Mouse (Mus musculus) bone marrow macrophage, adult 2 months (primary cell): Measurements from ENCODE around the gene Vangl1. TPM values are rescaled to one million over a fixed set of nuclear protein-coding genes. Genes with fewer than 3 reads are reported as not detected.
"Not testable (repeated sequence)": the region's sequence is repeated elsewhere in the genome, so short reads cannot be mapped to it uniquely, and the experiment has no call there.

ENCODE experiments used
- H3K27ac ChIP-seq: 2 replicates; pipeline ENCODE4 v1.5.1; 2012; ENCODE audit warnings: low read depth, low read length; ENCODE audit not compliant: insufficient read depth
- H3K4me1 ChIP-seq: 2 replicates; pipeline ENCODE4 v1.6.1; 2012; ENCODE audit warnings: low read length; ENCODE audit not compliant: control insufficient read depth, insufficient read depth
- H3K4me3 ChIP-seq: 2 replicates; pipeline ENCODE4 v1.5.1; 2012; ENCODE audit warnings: mild to moderate bottlenecking, low read length, moderate library complexity; ENCODE audit not compliant: insufficient read depth
- CTCF ChIP-seq: IDR thresholded peaks from 2 replicates; pipeline ENCODE4 v1.5.1; 2012; ENCODE audit warnings: low read depth, mild to moderate bottlenecking, low read length, moderate library complexity
- POLR2A ChIP-seq: IDR thresholded peaks from 2 replicates; pipeline ENCODE4 v1.6.1; 2012; ENCODE audit warnings: mild to moderate bottlenecking, low read depth, low read length, borderline replicate concordance
- polyA plus RNA-seq: library from polyadenylated mRNA; stranded (reverse); fragments of >200 nt; gene quantifications from 2 replicates; pipeline ENCODE4 v1.2.4, GENCODE M21; 2012; ENCODE audit not compliant: missing spikeins, insufficient read depth, insufficient read length

The Vangl1 gene
- polyA plus RNA-seq, 1 experiment, result 0.42 TPM

DNA sequence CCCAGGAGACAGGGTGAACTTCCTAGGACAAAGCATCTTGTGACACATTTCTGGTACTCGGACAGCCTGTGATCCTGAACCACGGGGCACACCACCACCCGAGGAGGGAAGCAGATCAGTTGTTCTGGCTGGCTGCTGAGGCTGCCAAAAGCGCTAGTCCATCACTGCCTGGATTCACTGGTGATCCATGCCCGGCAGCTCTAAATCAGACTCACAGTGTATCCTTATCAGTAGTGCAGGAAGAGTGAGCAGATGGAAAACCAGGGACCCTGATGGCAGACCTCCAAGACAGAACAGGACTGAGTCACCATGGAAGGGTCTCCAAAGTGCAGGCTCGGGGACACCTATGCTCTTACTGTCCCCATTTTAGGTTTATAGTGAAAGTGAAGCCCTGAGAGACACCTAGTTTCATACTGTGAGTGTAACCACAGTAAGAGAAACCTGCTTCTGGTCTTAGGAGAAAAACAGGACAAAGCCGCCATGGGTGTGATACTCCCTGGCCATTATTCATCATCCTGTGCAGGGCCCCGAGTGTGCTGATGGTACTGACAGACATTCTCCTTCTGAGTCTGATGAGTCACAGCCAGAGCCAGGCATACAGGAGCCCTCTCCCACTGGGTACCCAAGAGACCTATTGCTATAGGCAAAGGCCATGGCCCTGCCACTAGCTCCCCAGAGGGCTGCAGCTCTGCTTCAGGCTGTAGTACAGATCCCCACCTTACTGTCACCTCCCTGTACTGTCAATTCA, 30.2 kb downstream of the Vangl1 start:
- TF ChIP-seq CTCF (no peak), POLR2A (no peak)
- Histone ChIP-seq H3K27ac (no peak overlapping the region), H3K4me1 (no peaks in the 10 kb centered on the region), H3K4me3 (no peak overlapping the region)

DNA sequence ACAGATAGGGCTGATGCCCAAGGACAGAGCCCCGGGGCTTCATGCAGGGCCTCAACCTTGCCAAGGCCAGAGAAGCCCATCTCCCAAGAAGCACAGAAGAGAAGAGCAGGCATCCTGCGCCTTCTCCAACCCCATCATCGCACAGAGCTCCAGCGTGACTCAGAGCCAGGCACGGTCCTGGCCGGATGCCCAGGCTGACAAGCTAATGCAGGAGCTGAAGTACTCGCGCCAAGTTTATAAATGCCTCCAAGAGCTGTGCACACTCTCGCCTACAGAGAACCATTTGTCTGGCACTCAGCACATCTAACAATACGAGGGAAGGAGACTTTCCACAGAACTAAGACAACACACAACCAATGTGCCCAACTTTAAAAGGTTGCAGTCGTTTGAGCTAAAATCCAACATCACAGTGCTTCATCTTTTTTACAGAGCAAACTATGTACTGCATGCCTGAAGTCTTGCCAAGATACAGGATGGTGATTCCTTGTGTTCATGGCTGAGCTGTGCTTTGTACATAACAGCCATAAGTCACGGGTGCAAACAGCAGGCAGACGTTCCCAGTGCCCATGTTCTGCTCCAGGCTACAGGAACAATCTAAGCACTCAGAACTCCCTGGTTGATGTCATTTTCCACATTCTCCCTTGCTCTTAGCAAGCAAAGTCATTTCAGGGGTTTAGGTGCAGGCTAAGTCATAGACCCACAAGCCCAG, 35.1 kb downstream of the Vangl1 start:
- no peak overlapping the region for H3K4me3 ChIP-seq
- H3K4me1 ChIP-seq, result no peaks in the 10 kb centered on the region
- TF ChIP-seq CTCF (no peak), POLR2A (no peak)
- H3K27ac ChIP-seq, result no peak overlapping the region

DNA sequence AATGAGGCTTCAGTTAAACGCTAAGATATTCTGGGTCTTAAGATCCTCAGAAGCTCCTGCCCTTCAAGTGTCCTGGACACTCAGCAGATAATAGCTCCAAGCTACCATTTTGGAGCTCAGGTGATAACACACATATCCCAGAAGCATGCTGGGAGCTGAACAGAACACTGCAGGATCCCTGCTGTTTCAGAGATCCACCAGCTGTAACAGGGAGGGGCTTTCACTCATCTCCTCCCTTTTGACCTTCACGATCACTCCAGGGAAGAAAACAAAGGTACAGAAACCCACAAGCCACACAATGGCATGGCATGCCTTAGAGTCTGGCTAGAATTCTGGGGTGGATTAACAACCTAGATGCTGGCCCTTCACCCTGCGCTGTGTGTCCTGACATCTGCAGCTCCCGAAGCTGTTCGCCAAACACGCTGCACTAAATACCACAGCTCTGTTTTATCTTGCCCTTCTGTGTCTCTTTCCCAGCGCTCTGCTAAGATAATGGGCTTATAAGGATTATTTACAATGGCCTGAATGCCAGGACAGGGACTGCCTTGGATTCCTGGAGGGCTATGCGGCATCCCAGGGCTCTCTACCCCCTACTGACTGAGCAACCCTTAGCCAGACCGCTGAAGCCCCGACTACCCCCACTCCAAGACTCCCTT, 36.8 kb downstream of the Vangl1 start:
- no peak overlapping the region for H3K27ac ChIP-seq
- no peak overlapping the region for H3K4me3 ChIP-seq
- TF ChIP-seq CTCF (no peak), POLR2A (no peak)
- H3K4me1 ChIP-seq, result no peaks in the 10 kb centered on the region

DNA sequence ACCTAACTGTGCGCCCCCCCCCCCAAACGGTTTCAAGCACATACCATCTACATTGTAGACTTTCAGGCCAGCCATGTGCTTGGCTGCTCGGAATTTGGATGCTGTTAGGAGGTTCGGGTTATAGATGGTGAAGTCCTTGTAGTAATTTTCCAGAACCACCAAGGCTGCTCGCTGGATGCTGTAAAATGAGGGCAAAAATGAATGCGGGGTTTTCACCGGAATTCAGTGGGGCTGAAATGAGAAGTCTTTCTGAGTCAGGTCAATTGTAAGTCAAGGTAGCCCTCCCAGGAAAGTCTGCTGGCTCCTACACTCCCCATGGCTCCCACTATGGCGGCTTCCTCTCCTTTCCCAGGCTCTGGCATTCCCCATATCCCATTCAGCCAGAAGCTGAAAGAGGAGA, 37.7 kb downstream of the Vangl1 start:
- Histone ChIP-seq H3K4me3 (no peak overlapping the region), H3K4me1 (no peaks in the 10 kb centered on the region), H3K27ac (no peak overlapping the region)
- no peak for TF ChIP-seq POLR2A
- TF ChIP-seq CTCF, result no peak

DNA sequence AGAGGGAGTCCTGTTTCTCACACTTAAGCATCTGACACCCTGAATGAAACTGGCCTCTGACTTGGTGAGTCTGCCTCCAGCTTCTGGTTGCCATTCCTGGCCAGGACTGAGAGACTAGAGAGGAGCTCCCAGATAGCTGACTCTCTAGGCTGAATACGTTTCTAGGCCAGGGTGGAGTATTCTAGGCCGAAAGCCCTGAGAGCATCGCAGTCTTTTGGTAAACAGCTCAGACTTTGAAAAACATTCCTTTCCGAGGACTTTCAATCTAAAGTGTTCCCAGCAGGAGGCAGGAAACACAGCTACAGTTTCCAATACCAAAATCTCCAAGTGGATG, 38.2 kb downstream of the Vangl1 start:
- Histone ChIP-seq H3K4me3 (no peak overlapping the region), H3K27ac (no peak overlapping the region), H3K4me1 (no peaks in the 10 kb centered on the region)
- TF ChIP-seq CTCF (no peak), POLR2A (no peak)

DNA sequence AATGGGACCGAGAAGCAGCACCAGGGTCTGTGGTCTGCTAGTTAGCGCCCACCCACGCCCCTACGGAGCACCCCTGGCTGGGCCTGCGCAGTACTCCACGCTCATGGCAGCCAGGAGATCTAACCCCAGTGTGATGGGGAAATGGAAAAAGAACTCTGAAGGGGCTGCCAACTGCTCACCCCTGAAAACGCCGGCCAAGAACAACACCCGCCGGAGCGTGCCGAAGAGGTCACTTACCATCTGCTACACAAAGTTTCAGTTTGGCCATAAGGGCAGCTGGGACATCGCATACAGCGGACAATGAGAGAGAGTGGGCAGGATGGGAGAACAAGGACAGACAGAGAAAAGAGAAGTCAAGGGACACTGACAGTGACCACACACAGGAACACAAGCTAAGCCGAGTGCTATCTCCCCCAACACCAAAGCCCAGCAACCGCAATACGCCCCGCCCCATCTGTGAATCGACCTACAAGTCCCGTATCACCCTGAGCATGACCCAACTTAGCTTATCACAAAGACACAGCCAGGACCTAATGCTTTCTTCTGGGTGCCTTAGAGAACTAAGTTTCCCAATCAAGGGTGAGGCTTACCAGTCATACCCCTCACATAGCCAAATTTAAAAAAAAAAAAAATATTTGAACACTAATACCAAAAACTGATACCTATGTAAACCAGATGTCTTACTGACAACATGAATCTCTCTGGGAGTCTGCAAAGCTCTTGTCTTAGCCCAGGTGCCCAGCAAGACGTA, 38.8 kb downstream of the Vangl1 start:
- TF ChIP-seq CTCF (no peak), POLR2A (no peak)
- no peak overlapping the region for H3K27ac ChIP-seq
- no peaks in the 10 kb centered on the region for H3K4me1 ChIP-seq
- no peak overlapping the region for H3K4me3 ChIP-seq

DNA sequence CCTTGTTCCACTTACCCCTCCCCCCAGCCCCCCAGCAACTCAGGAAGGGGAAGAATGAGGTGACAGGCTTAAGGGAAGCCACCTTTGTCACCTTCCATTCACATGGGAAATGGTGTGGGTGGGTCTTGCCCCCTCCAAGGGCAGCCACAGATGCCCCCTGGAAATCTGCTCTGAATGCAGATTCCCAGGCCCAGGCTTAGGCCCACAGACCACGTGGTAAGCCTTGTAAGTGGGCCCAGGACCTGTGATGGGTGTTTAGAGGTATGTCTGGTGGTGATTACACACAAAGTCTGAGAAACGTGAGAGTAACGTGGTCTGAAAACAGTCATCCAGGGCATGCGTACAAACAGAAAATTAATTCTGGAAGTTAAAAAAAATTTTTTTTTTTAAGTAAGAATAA, 39.6 kb downstream of the Vangl1 start:
- Histone ChIP-seq H3K27ac (no peak overlapping the region), H3K4me3 (no peak overlapping the region), H3K4me1 (no peaks in the 10 kb centered on the region)
- TF ChIP-seq POLR2A (no peak), CTCF (no peak)

DNA sequence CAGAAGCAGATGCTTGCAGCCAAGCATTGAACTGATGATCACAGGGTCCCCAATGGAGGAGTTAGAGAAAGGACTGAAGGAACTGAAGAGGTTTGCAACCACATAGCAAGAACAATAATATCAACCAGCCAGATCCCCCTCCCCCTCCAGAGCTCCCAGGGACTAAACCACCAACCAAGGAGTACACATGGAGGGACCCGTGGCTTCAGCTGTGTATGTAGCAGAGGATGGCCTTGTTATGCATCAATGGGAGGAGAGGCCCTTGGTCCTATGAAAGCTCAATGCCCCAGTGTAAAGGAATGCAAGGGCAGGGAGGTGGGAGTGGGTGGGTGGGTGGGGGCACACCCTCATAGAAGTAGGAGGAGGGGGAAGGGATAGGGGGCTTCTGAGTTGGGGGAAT, 40.6 kb downstream of the Vangl1 start:
- not testable (repeated sequence) for H3K4me1 ChIP-seq, H3K4me3 ChIP-seq, H3K27ac ChIP-seq

DNA sequence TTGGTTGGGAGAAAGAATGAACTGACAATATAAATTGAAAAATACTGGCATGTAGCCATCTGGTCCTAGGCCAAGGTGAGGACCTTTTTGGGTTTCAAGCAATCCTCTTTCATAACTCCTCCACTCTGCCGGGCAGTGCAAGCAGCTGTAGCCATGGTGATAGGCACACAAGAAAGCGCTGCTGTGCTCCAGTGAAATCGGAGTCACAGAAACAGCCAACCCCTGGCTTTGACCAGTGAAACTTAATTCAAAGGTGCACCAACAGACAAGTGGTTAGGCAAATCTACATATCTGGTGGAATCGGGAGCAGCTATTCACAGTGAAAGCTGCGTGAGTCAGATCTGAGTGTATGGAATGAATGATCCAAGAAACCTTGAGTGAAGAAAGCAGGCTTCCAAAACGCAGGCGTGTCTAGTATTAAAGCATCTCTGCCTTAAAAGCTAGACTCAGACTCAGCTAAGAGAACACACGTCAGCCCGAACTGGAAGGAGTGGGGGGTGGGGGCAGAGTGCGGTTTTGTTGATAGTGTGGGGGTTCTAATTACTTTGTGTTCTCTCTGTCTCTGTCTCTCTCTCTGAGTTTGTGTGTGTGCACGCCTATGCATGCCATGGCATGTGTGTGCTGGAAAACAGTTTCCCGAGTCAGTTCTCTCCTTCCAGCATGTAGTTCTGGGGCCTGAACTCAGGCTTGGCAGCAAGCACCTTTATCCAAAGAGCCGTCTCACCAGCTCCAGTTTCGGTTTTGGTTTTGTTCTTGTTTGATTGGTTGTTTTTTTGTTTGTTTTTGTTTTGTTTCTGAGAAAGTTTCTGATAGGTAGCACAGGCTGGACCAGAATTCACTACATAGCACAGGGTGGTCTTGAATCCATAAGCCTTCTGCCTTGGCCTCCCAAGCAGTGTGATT, 44.8 kb downstream of the Vangl1 start:
- TF ChIP-seq CTCF (no peak), POLR2A (no peak)

More for the DNA sequence above, 44.8 kb downstream of the Vangl1 start:
- Histone ChIP-seq H3K4me3 (no peak overlapping the region), H3K4me1 (no peaks in the 10 kb centered on the region), H3K27ac (no peak overlapping the region)
